Mouse (Mus musculus): ENCODE measurements around the gene Hsd3b7. TPM values are rescaled to one million over a fixed set of nuclear protein-coding genes. Genes with fewer than 3 reads are reported as not detected.
A peak's percentile ranks its signal among the peaks of the same experiment; 100 is the strongest.

Gene Hsd3b7
- polyA plus RNA-seq, 1 experiment from 2014 or later: 28.3 TPM

- Histone ChIP-seq H3K4me1 (replicated peaks; ENCODE audit: insufficient read depth, low read length) (0 out of 2 replicates have a peak, but pooled peaks cover 2% of the 10 kb centered on the region), H3K36me3 (ENCODE audit: insufficient read depth, low read length) (0 out of 2 replicates have a peak, but pooled peaks cover 7% of the 10 kb centered on the region), H3K27ac (no peak overlapping the region), H3K4me2 (ENCODE audit: low read length) (no peak overlapping the region), H3K4me3 (replicated peaks; ENCODE audit: low read depth, low read length) (no peak overlapping the region), H3K27me3 (ENCODE audit: insufficient read depth, low read length) (no peaks in the 10 kb centered on the region), H3K9me3 (replicated peaks; ENCODE audit: low read length) (no peaks in the 10 kb centered on the region), H3K9ac (ENCODE audit: low read depth, low read length) (no peak overlapping the region)
- DNase-seq (ENCODE audit: low spot score): no peak
- WGBS: 78% methylated on average over 4 of the region's 4 CpGs
- TF ChIP-seq CTCF (IDR thresholded peaks at IDR 0.05; ENCODE audit: low read depth): no peak
- no peak for ATAC-seq (replicated peaks; ENCODE audit: low FRiP score, low read depth)
These were observed 10.8 kb downstream of the Hsd3b7 start for GRCm38 (mm10) chr7:127811240-127811639.

GRCm38 (mm10) chr7:127812292-127812691, 11.9 kb downstream of the Hsd3b7 start:
- Histone ChIP-seq H3K27me3 (ENCODE audit: insufficient read depth, low read length) (no peaks in the 10 kb centered on the region), H3K36me3 (ENCODE audit: insufficient read depth, low read length) (0 out of 2 replicates have a peak, but pooled peaks cover 3% of the 10 kb centered on the region), H3K9ac (ENCODE audit: low read depth, low read length) (no peak overlapping the region), H3K4me2 (ENCODE audit: low read length) (no peak overlapping the region), H3K4me1 (replicated peaks; ENCODE audit: insufficient read depth, low read length) (0 out of 2 replicates have a peak, but pooled peaks cover 2% of the 10 kb centered on the region), H3K9me3 (replicated peaks; ENCODE audit: low read length) (no peaks in the 10 kb centered on the region), H3K27ac (no peak overlapping the region), H3K4me3 (replicated peaks; ENCODE audit: low read depth, low read length) (no peak overlapping the region)
- ATAC-seq (replicated peaks; ENCODE audit: low FRiP score, low read depth) (no peak), DNase-seq (ENCODE audit: low spot score) (no peak)
- WGBS: 74% methylated on average over 3 of the region's 3 CpGs
- no peak for TF ChIP-seq CTCF (IDR thresholded peaks at IDR 0.05; ENCODE audit: low read depth)

GRCm38 (mm10) chr7:127813821-127814220, 13.4 kb downstream of the Hsd3b7 start:
- Histone ChIP-seq H3K9me3 (replicated peaks; ENCODE audit: low read length) (no peaks in the 10 kb centered on the region), H3K9ac (ENCODE audit: low read depth, low read length) (no peak overlapping the region), H3K36me3 (ENCODE audit: insufficient read depth, low read length) (0 out of 2 replicates have a peak, but pooled peaks cover 3% of the 10 kb centered on the region), H3K27me3 (ENCODE audit: insufficient read depth, low read length) (no peaks in the 10 kb centered on the region), H3K4me2 (ENCODE audit: low read length) (peak overlapping the region; percentile 0; the same call in 1 of the 2 replicates), H3K4me3 (replicated peaks; ENCODE audit: low read depth, low read length) (no peak overlapping the region), H3K27ac (peak overlapping the region; percentile 15; the same call in 1 of the 2 replicates), H3K4me1 (replicated peaks; ENCODE audit: insufficient read depth, low read length) (0 out of 2 replicates have a peak, but pooled peaks cover 2% of the 10 kb centered on the region)
- ATAC-seq (replicated peaks; ENCODE audit: low FRiP score, low read depth) (no peak), DNase-seq (ENCODE audit: low spot score) (peak; percentile 8)
- TF ChIP-seq CTCF (IDR thresholded peaks at IDR 0.05; ENCODE audit: low read depth): no peak
- 46% methylated on average over 4 of the region's 4 CpGs for WGBS

GRCm38 (mm10) chr7:127814241-127814921, 14.0 kb downstream of the Hsd3b7 start:
- 0 out of 2 replicates have a peak, but pooled peaks cover 3% of the 10 kb centered on the region for H3K36me3 ChIP-seq (ENCODE audit: insufficient read depth, low read length)
- ATAC-seq (replicated peaks; ENCODE audit: low FRiP score, low read depth) (no peak), DNase-seq (ENCODE audit: low spot score) (peak; percentile 56)
- H3K27ac ChIP-seq: 0 out of 2 replicates have a peak overlapping the region, but pooled peaks have one; percentile 54
- peak overlapping the region; percentile 0; the same call in 1 of the 2 replicates for H3K4me2 ChIP-seq (ENCODE audit: low read length)
- H3K9me3 ChIP-seq (replicated peaks; ENCODE audit: low read length): no peaks in the 10 kb centered on the region
- H3K9ac ChIP-seq (ENCODE audit: low read depth, low read length): no peak overlapping the region
- 0 out of 2 replicates have a peak, but pooled peaks cover 2% of the 10 kb centered on the region for H3K4me1 ChIP-seq (replicated peaks; ENCODE audit: insufficient read depth, low read length)
- H3K27me3 ChIP-seq (ENCODE audit: insufficient read depth, low read length): no peaks in the 10 kb centered on the region
- WGBS: 53% methylated on average over 19 of the region's 19 CpGs
- H3K4me3 ChIP-seq (replicated peaks; ENCODE audit: low read depth, low read length): no peak overlapping the region
- TF ChIP-seq CTCF (IDR thresholded peaks at IDR 0.05; ENCODE audit: low read depth): no peak

- WGBS: 75% methylated on average over 15 of the region's 15 CpGs
- Histone ChIP-seq H3K36me3 (ENCODE audit: insufficient read depth, low read length) (no peaks in the 10 kb centered on the region), H3K9me3 (replicated peaks; ENCODE audit: low read length) (no peaks in the 10 kb centered on the region), H3K9ac (ENCODE audit: low read depth, low read length) (0 out of 2 replicates have a peak overlapping the region, but pooled peaks have one; percentile 8), H3K4me1 (replicated peaks; ENCODE audit: insufficient read depth, low read length) (0 out of 2 replicates have a peak, but pooled peaks cover 2% of the 10 kb centered on the region), H3K27me3 (ENCODE audit: insufficient read depth, low read length) (no peaks in the 10 kb centered on the region), H3K4me2 (ENCODE audit: low read length) (no peak overlapping the region), H3K27ac (peak overlapping the region; percentile 63), H3K4me3 (replicated peaks; ENCODE audit: low read depth, low read length) (no peak overlapping the region)
- TF ChIP-seq CTCF (IDR thresholded peaks at IDR 0.05; ENCODE audit: low read depth): no peak
- no peak for ATAC-seq (replicated peaks; ENCODE audit: low FRiP score, low read depth)
- DNase-seq (ENCODE audit: low spot score): no peak
These were observed 14.8 kb downstream of the Hsd3b7 start for GRCm38 (mm10) chr7:127815116-127815665.

Measured in kidney, postnatal 0 days (tissue).